Mouse (Mus musculus): Measurements from ENCODE around the gene S1pr4. TPM values are rescaled to one million over a fixed set of nuclear protein-coding genes. Genes with fewer than 3 reads are reported as not detected.

Gene S1pr4
- polyA plus RNA-seq, 1 experiment from 2014 or later = 0.49 TPM

- Histone ChIP-seq H3K4me1 (no peaks in the 10 kb centered on the region), H3K9me3 (0 out of 2 replicates have a peak, but pooled peaks cover 5% of the 10 kb centered on the region), H3K4me3 (replicated peaks) (no peak overlapping the region), H3K9ac (no peak overlapping the region), H3K27me3 (peaks cover 17% of the 10 kb centered on the region; the same call in 1 of the 2 replicates), H3K36me3 (replicated peaks) (no peaks in the 10 kb centered on the region), H3K4me2 (no peak overlapping the region), H3K27ac (no peak overlapping the region)
- no peak for ATAC-seq (ENCODE audit: low FRiP score)
- 82% methylated on average over 5 of the region's 5 CpGs for WGBS
Observed at GRCm38 (mm10) chr10:81513798-81514197, 13.9 kb upstream of the S1pr4 start.

GRCm38 (mm10) chr10:81510246-81510810, 10.4 kb upstream of the S1pr4 start:
- no peak overlapping the region for H3K27ac ChIP-seq
- H3K4me2 ChIP-seq = no peak overlapping the region
- H3K4me1 ChIP-seq = no peaks in the 10 kb centered on the region
- H3K4me3 ChIP-seq (replicated peaks) = no peak overlapping the region
- 0 out of 2 replicates have a peak, but pooled peaks cover 5% of the 10 kb centered on the region for H3K9me3 ChIP-seq
- ATAC-seq (ENCODE audit: low FRiP score) = no peak
- 84% methylated on average over 14 of the region's 14 CpGs for WGBS
- H3K27me3 ChIP-seq = peaks cover 12% of the 10 kb centered on the region
- H3K9ac ChIP-seq = no peak overlapping the region
- no peaks in the 10 kb centered on the region for H3K36me3 ChIP-seq (replicated peaks)

GRCm38 (mm10) chr10:81507691-81508489, 8.0 kb upstream of the S1pr4 start:
- no peaks in the 10 kb centered on the region for H3K9me3 ChIP-seq
- H3K27me3 ChIP-seq = peaks cover 22% of the 10 kb centered on the region
- H3K27ac ChIP-seq = no peak overlapping the region
- no peaks in the 10 kb centered on the region for H3K36me3 ChIP-seq (replicated peaks)
- H3K4me2 ChIP-seq = no peak overlapping the region
- H3K9ac ChIP-seq = no peak overlapping the region
- no peak for ATAC-seq (ENCODE audit: low FRiP score)
- peaks cover 1% of the 10 kb centered on the region; the same call in 1 of the 2 replicates for H3K4me1 ChIP-seq
- WGBS = 80% methylated on average over 13 of the region's 13 CpGs
- no peak overlapping the region for H3K4me3 ChIP-seq (replicated peaks)

GRCm38 (mm10) chr10:81507095-81507494, 7.2 kb upstream of the S1pr4 start:
- Histone ChIP-seq H3K27ac (no peak overlapping the region), H3K36me3 (replicated peaks) (no peaks in the 10 kb centered on the region), H3K27me3 (peaks cover 22% of the 10 kb centered on the region), H3K4me2 (no peak overlapping the region), H3K9ac (no peak overlapping the region), H3K9me3 (no peaks in the 10 kb centered on the region), H3K4me3 (replicated peaks) (no peak overlapping the region), H3K4me1 (peaks cover 4% of the 10 kb centered on the region; the same call in 1 of the 2 replicates)
- no peak for ATAC-seq (ENCODE audit: low FRiP score)
- WGBS = 32% methylated on average over 6 of the region's 6 CpGs

- Histone ChIP-seq H3K4me1 (peaks cover 4% of the 10 kb centered on the region; the same call in 1 of the 2 replicates), H3K27ac (no peak overlapping the region), H3K9me3 (no peaks in the 10 kb centered on the region), H3K9ac (no peak overlapping the region), H3K4me2 (no peak overlapping the region), H3K36me3 (replicated peaks) (no peaks in the 10 kb centered on the region), H3K27me3 (peaks cover 22% of the 10 kb centered on the region), H3K4me3 (replicated peaks) (no peak overlapping the region)
- ATAC-seq (ENCODE audit: low FRiP score) = no peak
- 83% methylated on average over 15 of the region's 15 CpGs for WGBS
Observed at GRCm38 (mm10) chr10:81505016-81505664, 5.2 kb upstream of the S1pr4 start.

- Histone ChIP-seq H3K4me3 (replicated peaks) (peak overlapping the region; percentile 38), H3K9me3 (no peaks in the 10 kb centered on the region), H3K27ac (no peak overlapping the region), H3K9ac (peak overlapping the region; percentile 38; the same call in 1 of the 2 replicates), H3K36me3 (replicated peaks) (no peaks in the 10 kb centered on the region), H3K4me1 (peaks cover 4% of the 10 kb centered on the region; the same call in 1 of the 2 replicates), H3K4me2 (peak overlapping the region; percentile 65), H3K27me3 (peaks cover 17% of the 10 kb centered on the region)
- peak; percentile 47 for ATAC-seq (ENCODE audit: low FRiP score)
- WGBS = 9% methylated on average over 36 of the region's 36 CpGs
Observed at GRCm38 (mm10) chr10:81502658-81503057, 2.7 kb upstream of the S1pr4 start.

- Histone ChIP-seq H3K36me3 (replicated peaks) (no peaks in the 10 kb centered on the region), H3K4me1 (peaks cover 11% of the 10 kb centered on the region), H3K4me2 (no peak overlapping the region), H3K4me3 (replicated peaks) (no peak overlapping the region), H3K27ac (no peak overlapping the region), H3K27me3 (peaks cover 17% of the 10 kb centered on the region), H3K9ac (no peak overlapping the region), H3K9me3 (no peaks in the 10 kb centered on the region)
- ATAC-seq (ENCODE audit: low FRiP score) = no peak
- WGBS = 88% methylated on average over 5 of the region's 5 CpGs
Observed at GRCm38 (mm10) chr10:81501863-81502262, 1.9 kb upstream of the S1pr4 start.

GRCm38 (mm10) chr10:81499250-81499901, 556 bp downstream of the S1pr4 start:
- Histone ChIP-seq H3K27me3 (peaks cover 16% of the 10 kb centered on the region), H3K9ac (no peak overlapping the region), H3K4me3 (replicated peaks) (no peak overlapping the region), H3K9me3 (no peaks in the 10 kb centered on the region), H3K27ac (no peak overlapping the region), H3K36me3 (replicated peaks) (no peaks in the 10 kb centered on the region), H3K4me2 (no peak overlapping the region), H3K4me1 (peaks cover 24% of the 10 kb centered on the region)
- no peak for ATAC-seq (ENCODE audit: low FRiP score)
- WGBS = 82% methylated on average over 23 of the region's 23 CpGs

GRCm38 (mm10) chr10:81498316-81499249, 1.3 kb downstream of the S1pr4 start:
- no peak overlapping the region for H3K4me3 ChIP-seq (replicated peaks)
- H3K27ac ChIP-seq = no peak overlapping the region
- 86% methylated on average over 38 of the region's 38 CpGs for WGBS
- peaks cover 31% of the 10 kb centered on the region for H3K4me1 ChIP-seq
- no peak overlapping the region for H3K4me2 ChIP-seq
- ATAC-seq (ENCODE audit: low FRiP score) = no peak
- H3K36me3 ChIP-seq (replicated peaks) = no peaks in the 10 kb centered on the region
- H3K27me3 ChIP-seq = peaks cover 8% of the 10 kb centered on the region
- H3K9me3 ChIP-seq = no peaks in the 10 kb centered on the region
- H3K9ac ChIP-seq = no peak overlapping the region

GRCm38 (mm10) chr10:81497401-81498270, 2.3 kb downstream of the S1pr4 start:
- peaks cover 27% of the 10 kb centered on the region for H3K4me1 ChIP-seq
- peak overlapping the region; percentile 50 for H3K4me2 ChIP-seq
- H3K27me3 ChIP-seq = no peaks in the 10 kb centered on the region
- 0 out of 2 replicates have a peak overlapping the region, but pooled peaks have one; percentile 78 for H3K9ac ChIP-seq
- no peak overlapping the region; the same call in 1 of the 2 replicates for H3K4me3 ChIP-seq (replicated peaks)
- H3K9me3 ChIP-seq = no peaks in the 10 kb centered on the region
- peaks cover 9% of the 10 kb centered on the region for H3K36me3 ChIP-seq (replicated peaks)
- WGBS = 87% methylated on average over 17 of the region's 17 CpGs
- no peak overlapping the region for H3K27ac ChIP-seq
- ATAC-seq (ENCODE audit: low FRiP score) = no peak

Measured in forebrain, embryonic 12.5 days (tissue).